Mouse (Mus musculus) left cerebral cortex, adult 2 months (tissue): Measurements from ENCODE around the gene Galt. TPM values are rescaled to one million over a fixed set of nuclear protein-coding genes. Genes with fewer than 3 reads are reported as not detected.

Experiments
- DNase-seq, 2 experiments: peaks; one replicate each; pipeline ENCODE4 v3.0.0; 2021 to 2022; ENCODE audit warnings: low spot score in 2 of 2, mixed read lengths in 1 of 2; ENCODE audit errors: extremely low spot score in 1 of 2
- H3K27ac ChIP-seq: fragments of 200-600 bp; 2 replicates; pipeline ENCODE4 v1.8.1; 2022
- H3K4me3 ChIP-seq: fragments of 200-600 bp; 2 replicates; pipeline ENCODE4 v1.8.1; 2022
- CTCF ChIP-seq: fragments of 200-600 bp; IDR thresholded peaks from 2 replicates; pipeline ENCODE4 v1.8.1; 2022; ENCODE audit warnings: antibody characterized with exemption, mild to moderate bottlenecking, moderate library complexity
- intact Hi-C: fragments of 180-260 bp; cut with DNase I; formaldehyde crosslinking; loops from one replicate; pipeline ENCODE4 v1.15.1; 2025
- long read RNA-seq, 2 experiments: library from polyadenylated mRNA; stranded (forward); transcript quantifications; one replicate each; pipeline ENCODE4 v2.0.0; 2021; ENCODE audit warnings: borderline mapping rate in 2 of 2
- total RNA-seq, 2 experiments: library from RNA; stranded (reverse); gene quantifications; 2 replicates each; pipeline ENCODE4 v1.2.3; 2021

Gene Galt
- total RNA-seq, result 10 to 100 TPM; 85.8 to 88.5 TPM
- long read RNA-seq, experiment 1, transcript Galt-201 (11 exons, 1,595 nt), result major isoform, 11 of 32 reads
- long read RNA-seq, experiment 1, partial matches to known transcripts, result 7 of 32 reads
- long read RNA-seq, experiment 1, other reads (novel, unspliced or antisense), result 13 of 32 reads
- long read RNA-seq, experiment 2, transcript Galt-201 (11 exons, 1,595 nt), result major isoform, 6 of 30 reads
- long read RNA-seq, experiment 2, partial matches to known transcripts, result 8 of 30 reads
- long read RNA-seq, experiment 2, other reads (novel, unspliced or antisense), result 14 of 30 reads

GRCm38 (mm10) chr4:41754797-41755337, at the start of gene Galt:
Gene Galt, plus strand, starts transcription at chr4:41755228.
- no peak for DNase-seq
- intact Hi-C loops, result loop anchor here (2.0 kb wide), 1 partner anchor 14 kb away; no protein-coding TSS in a partner anchor
- no peak for TF ChIP-seq CTCF
- Histone ChIP-seq H3K4me3 (peak within 1 kb of the TSS; percentile 97), H3K27ac (peak within 1 kb of the TSS; percentile 97)

GRCm38 (mm10) chr4:41705922-41706754, 48.9 kb upstream of the Galt start:
- DNase-seq, result no peak
- no peak; the same call in 1 of the 2 replicates for TF ChIP-seq CTCF
- no peak overlapping the region for H3K27ac ChIP-seq
- H3K4me3 ChIP-seq, result no peak overlapping the region
- intact Hi-C loops, result loop anchor here (5.0 to 10.0 kb wide), 6 partner anchors 54 to 651 kb away; partner anchors contain the start of genes Dnaic1 and Fam219a

GRCm38 (mm10) chr4:41707011-41707535, 48.0 kb upstream of the Galt start:
- TF ChIP-seq CTCF, result peak; percentile 69
- intact Hi-C loops, result loop anchor here (1.0 to 10.0 kb wide), 7 partner anchors 55 to 652 kb away; partner anchors contain the start of genes Dnaic1 and Fam219a
- peak overlapping the region; percentile 55; the same call in 1 of the 2 replicates for H3K27ac ChIP-seq
- H3K4me3 ChIP-seq, result no peak overlapping the region
- DNase-seq, result peak; percentile 74 to 81

- TF ChIP-seq CTCF, result peak; percentile 84
- no peak for DNase-seq
- Histone ChIP-seq H3K27ac (peak overlapping the region; percentile 19; the same call in 1 of the 2 replicates), H3K4me3 (no peak overlapping the region)
- intact Hi-C loops, result loop anchor here (5.0 to 10.0 kb wide), 6 partner anchors 56 to 653 kb away; partner anchors contain the start of genes Dnaic1 and Fam219a
These were observed 46.8 kb upstream of the Galt start for GRCm38 (mm10) chr4:41708192-41708745.

GRCm38 (mm10) chr4:41710229-41710628, 44.8 kb upstream of the Galt start:
- no peak overlapping the region for H3K4me3 ChIP-seq
- H3K27ac ChIP-seq, result no peak overlapping the region
- no peak for DNase-seq
- TF ChIP-seq CTCF, result peak; percentile 33
- intact Hi-C loops, result no loop called here

- intact Hi-C loops, result no loop called here
These were observed 43.2 kb upstream of the Galt start for GRCm38 (mm10) chr4:41711705-41712375.

GRCm38 (mm10) chr4:41712421-41713196, 42.4 kb upstream of the Galt start:
- Histone ChIP-seq H3K27ac (peak overlapping the region; percentile 95), H3K4me3 (peak overlapping the region; percentile 88)
- intact Hi-C loops, result no loop called here
- peak in 1 of 2 experiments; percentile 32 for DNase-seq
- TF ChIP-seq CTCF, result no peak

More at GRCm38 (mm10) chr4:41711705-41712375, 43.2 kb upstream of the Galt start:
- Histone ChIP-seq H3K27ac (peak overlapping the region; percentile 25; the same call in 1 of the 2 replicates), H3K4me3 (peak overlapping the region; percentile 88)
- no peak for DNase-seq
- no peak for TF ChIP-seq CTCF

- peak; percentile 84 to 85 for DNase-seq
- Histone ChIP-seq H3K27ac (peak within 1 kb of the TSS; percentile 95), H3K4me3 (peak within 1 kb of the TSS; percentile 88)
- intact Hi-C loops, result loop anchor here (1.0 kb wide), 1 partner anchor 24 kb away; no protein-coding TSS in a partner anchor
- TF ChIP-seq CTCF, result peak; percentile 35; the same call in 1 of the 2 replicates
These were observed 41.6 kb upstream of the Galt start, which contains the start of gene Rpp25l for GRCm38 (mm10) chr4:41713197-41714067. Gene Rpp25l, minus strand, starts transcription at chr4:41713534.

GRCm38 (mm10) chr4:41714276-41714675, 40.8 kb upstream of the Galt start:
- intact Hi-C loops, result loop anchor here (1.0 kb wide), 1 partner anchor 23 kb away; no protein-coding TSS in a partner anchor
- H3K4me3 ChIP-seq, result peak overlapping the region; percentile 88
- DNase-seq, result peak; percentile 68 to 72
- no peak overlapping the region; the same call in 1 of the 2 replicates for H3K27ac ChIP-seq
- TF ChIP-seq CTCF, result peak; percentile 89
